Mouse (Mus musculus): ENCODE measurements around the gene Htr1d.

Gene Htr1d

DNA sequence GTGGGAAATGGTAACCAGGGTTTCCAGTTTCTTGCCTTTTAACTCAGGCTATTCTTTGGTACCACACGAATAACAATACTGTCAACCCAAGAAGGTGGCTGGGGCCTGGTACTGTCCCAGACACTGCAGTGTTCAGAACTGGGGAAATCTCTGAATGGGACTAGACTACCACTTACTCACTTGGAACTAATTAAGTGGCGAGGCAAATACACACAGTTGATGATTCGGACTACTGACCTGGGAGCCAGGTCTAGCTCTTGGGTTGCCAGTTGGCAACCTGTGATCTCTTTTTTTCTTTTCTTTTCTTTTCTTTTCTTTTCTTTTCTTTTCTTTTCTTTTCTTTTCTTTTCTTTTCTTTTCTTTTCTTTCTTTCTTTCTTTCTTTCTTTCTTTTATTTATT is 29.0 kb downstream of the Htr1d start:
- DNase-seq (ENCODE audit: low spot score in 2 of 2): no peak

DNA sequence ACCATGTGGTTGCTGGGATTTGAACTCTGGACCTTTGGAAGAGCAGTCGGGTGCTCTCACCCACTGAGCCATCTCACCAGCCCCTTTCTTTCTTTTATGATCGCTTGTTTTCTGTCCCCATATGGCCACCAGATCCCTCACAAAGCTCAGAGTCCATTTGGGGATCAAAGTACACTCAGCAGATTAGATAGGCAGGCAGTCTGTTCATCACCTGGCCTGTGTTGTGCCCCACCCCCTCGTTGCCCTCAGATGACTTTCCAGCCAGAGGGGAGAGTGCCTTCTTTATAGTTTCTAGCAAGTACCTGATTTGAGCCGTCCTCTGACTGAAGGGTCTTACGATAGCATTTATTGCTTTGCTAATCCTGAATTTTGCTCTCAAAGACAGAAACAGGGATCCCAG is 29.5 kb downstream of the Htr1d start:
- DNase-seq (ENCODE audit: low spot score in 2 of 2): no peak

DNA sequence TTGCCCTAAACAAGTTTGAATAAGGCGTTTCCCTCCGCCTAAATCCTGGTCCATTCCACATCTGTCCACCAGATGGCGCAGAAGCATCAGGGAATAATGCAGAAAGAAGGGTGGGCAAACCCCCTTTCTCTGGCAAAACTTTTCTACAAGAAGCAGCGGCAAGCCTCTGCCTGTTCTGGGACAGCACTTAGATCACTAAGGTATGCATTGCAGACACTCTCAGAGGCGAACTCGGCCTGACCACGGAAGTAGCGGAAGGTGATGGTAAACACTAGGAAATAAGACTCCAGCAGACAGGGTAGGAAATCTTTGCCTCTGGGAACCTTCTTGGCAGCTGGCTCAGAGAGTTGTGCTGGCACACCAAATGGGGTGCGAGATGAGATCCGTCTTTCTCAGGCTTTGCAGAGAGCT is 31.5 kb downstream of the Htr1d start:
- DNase-seq (ENCODE audit: low spot score in 2 of 2): peak; percentile 65 to 84

DNA sequence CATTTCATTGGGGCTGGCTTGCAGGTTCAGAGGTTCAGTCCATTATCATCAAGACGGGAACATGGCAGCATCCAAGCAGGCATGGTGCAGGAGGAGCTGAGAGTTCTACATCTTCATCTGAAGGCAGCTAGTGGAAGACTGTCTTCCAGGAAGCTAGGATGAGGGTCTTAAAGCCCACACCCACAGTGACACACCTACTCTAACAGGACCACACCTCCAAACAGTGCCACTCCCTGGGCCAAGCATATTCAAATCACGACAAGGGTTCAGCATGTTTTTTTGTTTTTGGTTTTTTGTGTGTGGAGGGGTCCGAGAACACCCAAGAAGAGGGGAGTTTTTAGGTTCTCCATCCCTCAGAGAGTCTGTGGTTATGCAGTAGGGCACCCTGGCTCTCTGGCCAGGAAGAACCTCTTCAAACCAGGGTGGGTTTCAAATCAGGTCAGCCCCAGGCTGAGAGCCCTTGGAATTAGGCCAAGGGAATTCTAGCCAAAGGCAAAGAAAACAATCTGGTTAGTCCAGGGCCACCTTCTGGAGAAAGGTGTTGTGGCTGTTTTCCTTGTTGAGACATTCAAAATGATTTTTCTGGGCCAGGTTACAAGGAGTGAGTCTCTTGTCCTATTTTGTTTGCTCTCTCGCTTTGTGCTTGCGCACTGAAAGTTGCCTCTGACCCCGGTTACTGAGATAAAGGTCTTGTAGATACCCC is 33.3 kb downstream of the Htr1d start:
- DNase-seq (ENCODE audit: low spot score in 2 of 2): no peak

DNA sequence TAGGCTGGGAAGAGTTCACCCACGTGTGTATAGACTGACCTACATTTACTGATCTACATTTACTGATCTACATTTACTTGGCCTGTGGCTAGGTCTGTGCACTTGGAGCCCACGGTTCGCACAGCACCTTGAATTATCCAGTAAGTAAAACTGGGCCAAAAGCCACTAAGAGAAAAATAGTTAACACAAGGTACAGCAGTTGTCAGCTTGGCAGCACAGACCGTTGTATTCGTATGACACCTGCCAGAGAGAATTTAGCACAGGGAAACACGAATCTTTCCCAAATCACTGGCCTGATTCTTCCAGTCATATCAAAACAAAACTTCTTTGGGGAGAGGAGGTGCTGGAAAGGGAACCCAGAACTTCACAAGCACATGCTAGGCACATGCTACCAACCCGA is 35.0 kb downstream of the Htr1d start:
- DNase-seq (ENCODE audit: low spot score in 2 of 2): no peak

DNA sequence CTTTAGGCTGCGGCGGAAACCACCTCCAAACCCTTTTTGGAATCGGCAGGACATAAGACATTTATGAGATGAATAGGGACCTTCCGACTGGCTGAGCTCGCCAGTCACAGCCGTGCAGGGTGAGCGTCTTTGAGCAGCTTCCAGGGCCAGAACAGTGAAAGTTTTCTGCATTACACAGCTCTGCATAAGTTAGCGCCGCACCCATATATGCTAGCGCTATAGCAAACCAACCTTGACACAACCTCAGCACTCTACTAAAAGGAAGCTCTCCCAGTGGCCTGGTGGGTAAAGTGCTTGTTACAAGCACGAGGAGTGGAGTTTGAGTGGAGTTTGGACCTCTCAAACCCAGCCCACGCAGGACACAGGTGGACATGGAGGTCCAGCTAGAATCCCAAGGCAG is 35.9 kb downstream of the Htr1d start:
- no peak for DNase-seq (ENCODE audit: low spot score in 2 of 2)

DNA sequence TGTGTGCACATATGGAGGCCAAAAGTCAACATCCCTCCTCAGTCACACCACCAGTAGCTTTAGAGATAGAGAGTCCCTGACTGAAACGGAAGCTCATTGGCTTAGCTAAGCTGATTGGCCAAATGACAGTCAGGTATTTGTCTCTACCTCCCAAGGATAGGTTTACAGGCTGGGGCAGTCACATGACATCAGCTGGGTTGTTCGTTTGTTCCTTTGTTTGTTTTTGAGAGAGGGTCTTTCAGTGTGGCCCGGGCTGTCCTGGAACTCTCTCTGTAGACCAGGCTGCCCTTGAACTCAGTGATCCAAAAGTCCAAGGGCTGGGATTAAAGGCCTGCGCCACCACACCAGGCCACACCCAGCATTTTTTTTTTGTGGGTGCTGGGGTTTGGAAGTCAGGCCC is 37.9 kb downstream of the Htr1d start:
- DNase-seq (ENCODE audit: low spot score in 2 of 2): no peak

DNA sequence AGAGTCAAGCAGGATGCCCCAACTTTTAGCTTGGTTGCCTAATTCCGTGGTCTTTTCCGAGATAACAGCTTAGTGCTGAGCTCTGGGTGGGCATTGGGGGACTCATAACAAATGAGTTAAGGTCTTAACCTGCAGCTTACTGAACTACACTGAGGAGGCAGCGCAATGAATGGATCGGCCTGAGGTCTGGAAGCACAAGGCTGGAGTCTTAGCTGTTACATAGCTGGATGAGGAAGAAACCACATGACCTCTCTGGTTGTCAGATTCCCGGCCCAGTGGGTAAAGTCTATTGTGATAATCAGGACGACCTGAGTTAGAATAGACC is 38.4 kb downstream of the Htr1d start:
- no peak for DNase-seq (ENCODE audit: low spot score in 2 of 2)

DNA sequence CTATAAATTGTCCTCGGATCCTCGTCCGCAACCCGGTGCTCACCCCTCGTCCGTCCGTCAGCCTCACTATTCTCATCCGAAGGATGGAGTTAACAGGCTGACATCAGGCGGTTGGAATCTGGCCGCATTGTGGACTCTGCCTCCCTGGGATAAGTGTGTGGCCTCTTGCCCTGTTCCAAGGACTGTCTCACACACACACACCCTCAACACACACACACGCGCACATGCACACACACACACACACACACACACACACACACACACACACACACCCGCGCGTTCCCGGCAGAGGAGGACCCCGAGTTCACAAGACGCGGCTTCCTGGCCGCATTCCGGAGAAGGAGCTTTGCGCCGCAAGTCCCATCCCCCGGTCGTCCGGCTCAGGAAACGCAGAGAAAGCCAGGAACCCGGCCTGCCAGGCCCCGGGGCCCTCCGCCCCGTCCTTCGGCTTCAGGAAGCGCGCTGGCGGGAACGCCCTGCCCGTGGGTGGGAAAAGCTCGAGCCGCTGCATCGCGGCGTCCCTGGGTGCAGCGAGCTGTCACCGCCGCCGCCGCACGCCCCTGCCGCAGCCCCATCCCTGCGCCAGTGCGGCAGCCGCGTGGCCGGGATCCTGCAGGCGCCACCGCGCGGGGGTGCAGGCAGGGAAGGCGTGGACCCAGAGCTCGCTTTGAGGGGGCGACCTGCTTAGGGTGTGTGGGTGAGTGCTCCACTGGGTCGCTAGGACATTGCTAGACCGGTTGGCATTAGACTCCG is 38.9 kb downstream of the Htr1d start, which contains the start of gene 6030445D17Rik:
Gene 6030445D17Rik (plus strand): TSS at position 165 of the 753 bp plus-strand sequence.
- DNase-seq (ENCODE audit: low spot score in 2 of 2): peak; percentile 40 to 50

DNA sequence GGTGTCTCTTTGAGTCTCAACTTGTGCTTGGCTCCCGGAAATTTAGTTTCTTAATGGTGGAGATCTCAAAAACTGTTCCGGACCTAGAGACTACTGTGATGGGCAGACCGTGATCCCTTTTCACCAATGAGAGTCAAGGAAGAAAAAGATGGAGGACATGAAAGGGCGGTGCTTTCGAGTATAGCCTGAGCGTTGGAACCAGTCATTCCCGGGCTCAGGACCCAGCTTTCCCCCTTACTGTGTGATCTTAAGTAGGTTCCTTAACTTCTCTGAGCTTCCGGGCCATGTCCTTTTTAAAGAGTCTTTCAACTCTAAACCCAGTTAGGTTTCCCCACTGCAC is 39.5 kb downstream of the Htr1d start:
- DNase-seq (ENCODE audit: low spot score in 2 of 2): no peak

DNA sequence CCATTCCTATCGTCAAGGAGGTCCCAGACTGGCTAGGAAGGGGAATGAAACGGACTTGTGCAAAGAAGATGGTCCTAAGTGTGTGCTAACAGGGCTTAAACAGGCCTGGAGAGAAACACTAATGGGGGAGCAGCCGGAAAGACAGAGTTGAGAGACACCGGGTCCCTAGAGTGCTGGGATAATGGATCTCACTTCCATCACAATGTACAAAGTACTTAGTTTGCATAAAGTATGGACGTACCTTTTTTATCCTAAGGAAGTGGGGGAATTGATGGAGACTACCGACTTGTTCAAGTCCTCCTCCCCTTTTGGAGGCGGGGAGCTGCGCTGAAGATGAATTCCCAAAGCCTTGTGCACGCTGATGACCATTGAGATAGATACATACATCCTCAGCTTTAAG is 40.1 kb downstream of the Htr1d start:
- no peak for DNase-seq (ENCODE audit: low spot score in 2 of 2)

DNA sequence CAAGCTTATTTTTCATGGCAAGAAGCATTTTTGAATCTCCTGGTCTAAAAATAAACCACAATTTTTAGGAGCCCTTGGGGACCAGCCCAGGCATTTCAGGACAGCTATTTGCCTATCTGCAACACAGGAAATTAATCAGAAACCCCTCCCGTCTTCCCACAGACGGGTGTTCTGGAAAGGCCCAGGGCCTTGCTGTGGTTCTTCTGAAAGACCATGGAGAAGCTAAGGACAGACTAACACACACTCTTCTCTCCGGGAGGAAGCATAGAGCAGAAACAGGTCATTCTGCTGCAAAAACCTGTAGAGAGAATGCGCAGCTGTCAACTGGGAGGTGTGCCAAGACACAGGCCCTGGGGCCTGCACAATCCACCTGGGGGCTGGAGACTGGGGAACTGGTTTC is 42.9 kb downstream of the Htr1d start:
- DNase-seq (ENCODE audit: low spot score in 2 of 2): no peak

DNA sequence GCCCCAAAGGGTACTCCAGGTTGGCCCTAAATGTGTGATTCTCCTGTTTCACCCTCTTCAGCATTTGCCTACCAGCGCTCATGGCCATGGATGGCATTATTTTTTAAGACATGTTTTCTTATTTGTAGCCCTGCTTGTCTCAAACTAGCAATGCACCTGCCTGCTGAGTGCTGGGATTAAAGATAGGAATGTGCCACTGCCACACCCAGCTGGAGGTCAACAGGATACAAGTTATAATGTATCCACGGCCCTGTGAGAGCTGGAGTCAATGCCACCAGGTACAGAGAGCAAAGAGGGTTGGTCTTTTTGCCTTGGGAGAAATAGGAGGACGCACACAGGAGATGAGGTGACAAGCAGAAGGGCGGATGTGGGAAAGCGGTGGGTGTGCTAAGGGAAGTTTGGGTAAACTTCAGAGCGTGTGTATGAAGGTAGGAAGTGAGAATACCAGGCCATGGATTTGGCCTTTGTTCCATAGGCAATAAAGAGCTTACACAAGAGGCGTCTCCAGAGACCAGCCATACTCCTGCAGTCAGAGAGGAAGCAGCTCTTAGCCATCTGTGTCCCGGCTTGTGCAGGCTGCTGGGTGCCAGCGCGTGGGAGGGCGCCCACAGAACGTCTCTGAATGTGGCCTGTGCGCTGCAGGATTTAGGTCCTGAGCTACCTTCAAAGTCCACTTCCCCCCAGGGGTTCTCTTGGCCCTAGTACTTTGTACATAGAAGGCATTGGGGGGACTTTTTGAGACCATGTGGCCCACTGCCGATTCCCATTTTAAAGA is 45.4 kb downstream of the Htr1d start:
- DNase-seq (ENCODE audit: low spot score in 2 of 2): peak; percentile 30 to 47

DNA sequence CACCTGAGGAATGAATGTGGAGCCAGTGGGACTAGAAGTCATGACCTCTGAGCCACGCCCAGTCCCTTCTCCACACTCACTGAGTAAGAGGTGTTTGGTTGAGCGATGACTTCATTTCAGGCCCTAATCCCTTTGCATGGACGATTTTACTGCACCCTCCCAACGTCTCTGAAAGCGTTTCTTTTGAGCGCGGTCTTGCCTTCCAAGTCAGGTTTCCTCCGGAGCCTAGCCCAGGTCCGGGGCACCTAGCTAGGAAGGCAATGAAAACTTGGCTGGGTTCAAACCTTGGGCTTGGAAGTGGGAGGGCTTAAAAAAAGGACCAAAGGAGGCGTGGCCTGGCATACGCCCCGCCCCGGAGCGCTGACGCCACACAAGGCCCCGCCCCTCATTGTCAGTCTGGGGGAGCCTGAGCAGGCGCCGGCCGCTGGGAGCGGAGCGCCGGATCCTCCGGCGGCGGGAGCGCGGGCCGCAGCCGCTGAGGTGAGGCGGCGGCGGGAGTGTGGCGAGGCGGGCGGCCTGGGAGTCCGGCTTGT is 46.1 kb downstream of the Htr1d start, which contains the start of gene Luzp1:
Gene Luzp1 (plus strand): TSS at position 391 of the 533 bp plus-strand sequence.
- peak; percentile 87 to 93 for DNase-seq (ENCODE audit: low spot score in 2 of 2)

DNA sequence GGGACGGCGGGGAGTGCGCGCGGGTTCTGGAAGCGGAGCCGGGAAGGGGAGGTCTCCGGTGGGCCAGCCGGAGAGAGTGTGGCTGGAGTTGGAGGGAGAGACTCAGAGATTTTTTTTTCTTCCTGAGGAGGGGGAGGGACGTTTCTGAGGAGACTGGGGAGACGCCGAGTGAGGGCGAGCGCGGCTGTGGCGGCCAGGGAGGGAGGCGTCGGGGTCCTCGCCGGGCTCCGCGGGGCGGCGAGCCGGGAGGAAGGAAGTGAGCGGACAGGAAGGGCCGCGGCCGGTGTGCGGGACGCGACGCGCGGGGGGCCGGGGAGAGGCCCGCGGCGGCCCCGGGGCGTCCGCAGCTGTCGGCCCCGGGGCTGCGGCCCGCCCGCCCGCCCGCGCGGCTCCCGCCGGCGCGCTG is 46.6 kb downstream of the Htr1d start:
- no peak for DNase-seq (ENCODE audit: low spot score in 2 of 2)

DNA sequence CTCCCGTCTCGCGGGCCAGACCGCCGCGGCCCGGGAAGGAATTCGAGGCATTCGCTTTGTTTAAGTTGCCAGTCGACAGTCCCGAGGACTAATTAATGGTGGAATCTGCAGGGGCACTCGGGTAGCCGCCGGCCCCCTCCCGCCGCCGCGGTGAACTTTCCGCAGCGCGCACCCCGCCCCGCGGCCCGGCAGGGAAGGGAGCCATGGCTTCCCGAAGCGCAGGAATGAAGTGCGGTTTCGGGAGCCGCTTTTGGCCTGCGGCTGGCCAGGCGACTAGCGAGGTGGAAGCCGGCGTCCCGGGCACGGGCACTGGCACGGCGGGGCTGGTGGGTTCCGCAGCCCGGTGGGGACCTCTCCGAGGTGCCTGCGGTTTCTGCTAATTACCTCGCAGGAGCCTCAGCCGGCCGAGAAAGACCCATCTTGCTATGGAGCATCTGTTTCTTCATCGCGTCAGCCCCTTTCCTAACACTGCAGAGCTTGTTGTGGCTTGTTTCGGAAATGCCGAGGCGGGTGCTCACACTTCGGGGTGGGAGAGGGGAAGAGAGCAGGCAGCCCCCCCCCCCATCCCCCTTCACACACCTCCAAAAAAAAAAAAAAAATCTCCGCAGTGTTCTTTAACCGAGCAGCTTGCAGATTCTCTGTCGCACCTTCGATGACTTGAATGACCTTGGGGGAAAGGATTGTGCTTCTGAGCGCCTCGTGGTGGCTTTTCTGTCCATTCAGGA is 47.2 kb downstream of the Htr1d start:
- DNase-seq (ENCODE audit: low spot score in 2 of 2): peak in 1 of 2 experiments; percentile 36

DNA sequence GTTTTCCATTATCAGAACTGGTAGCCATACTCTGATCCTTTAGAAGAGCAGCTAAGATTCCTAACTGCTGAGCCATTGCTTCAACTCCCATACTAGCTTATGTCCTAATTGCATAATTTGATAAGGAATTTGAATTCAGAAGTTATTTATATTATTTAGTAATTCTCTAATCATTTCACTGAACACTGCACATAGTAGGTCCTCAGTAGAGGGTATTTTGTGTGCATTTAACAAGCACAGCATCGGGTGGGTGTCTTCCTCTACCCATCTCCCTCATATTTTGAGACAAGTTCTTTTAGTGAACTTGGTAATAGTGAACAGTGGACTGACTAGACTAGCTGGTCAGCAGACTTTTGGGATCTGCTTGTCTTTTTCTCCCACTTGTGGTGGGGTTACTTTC is 53.4 kb downstream of the Htr1d start:
- DNase-seq (ENCODE audit: low spot score in 2 of 2): no peak

DNA sequence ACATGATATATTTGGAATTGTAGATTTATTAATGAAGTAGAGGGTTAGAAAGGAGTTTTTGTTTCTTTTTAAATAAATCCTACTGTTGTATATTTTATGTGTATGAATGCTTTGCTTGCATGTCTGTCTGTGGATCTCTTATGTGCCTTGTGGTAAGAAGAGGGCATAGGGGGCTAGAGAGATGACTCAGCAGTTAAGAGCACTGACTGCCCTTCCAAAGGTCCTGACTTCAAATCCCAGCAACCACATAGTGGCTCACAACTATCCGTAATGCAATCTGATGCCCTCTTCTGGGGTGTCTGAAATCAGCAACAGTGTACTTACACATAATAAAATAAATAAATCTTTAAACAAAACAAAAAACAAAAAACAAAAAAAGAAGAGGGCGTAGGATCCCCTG is 63.2 kb downstream of the Htr1d start:
- DNase-seq (ENCODE audit: low spot score in 2 of 2): no peak
